Mouse (Mus musculus): ENCODE results near the gene Fbxw10. TPM values are rescaled to one million over a fixed set of nuclear protein-coding genes. Genes with fewer than 3 reads are reported as not detected.

Gene Fbxw10
- polyA plus RNA-seq, 1 experiment = not detected

- Histone ChIP-seq H3K4me2 (ENCODE audit: low read depth) (no peak overlapping the region), H3K36me3 (ENCODE audit: control insufficient read depth, insufficient read depth) (no peaks in the 10 kb centered on the region), H3K27me3 (ENCODE audit: control insufficient read depth, insufficient read depth, insufficient read length) (no peaks in the 10 kb centered on the region), H3K79me2 (ENCODE audit: control insufficient read depth, insufficient read depth) (no peaks in the 10 kb centered on the region), H3ac (ENCODE audit: control insufficient read depth, insufficient read length) (no peak overlapping the region), H3K4me3 (no peak overlapping the region)
- no peak for TF ChIP-seq CEBPB (IDR thresholded peaks at IDR 0.05; ENCODE audit: insufficient read depth, poor library complexity, severe bottlenecking)
- TF ChIP-seq POLR2AphosphoS2 (IDR thresholded peaks at IDR 0.05; ENCODE audit: insufficient read length, low read depth) = no peak
- no peak for TF ChIP-seq REST (IDR thresholded peaks at IDR 0.05; ENCODE audit: insufficient read depth, insufficient read length)
- TF ChIP-seq POLR2A (IDR thresholded peaks at IDR 0.05; ENCODE audit: insufficient read length, low read depth) = no peak
Measured at GRCm38 (mm10) chr11:62813497-62813896, 33.4 kb upstream of the Fbxw10 start.

DNA sequence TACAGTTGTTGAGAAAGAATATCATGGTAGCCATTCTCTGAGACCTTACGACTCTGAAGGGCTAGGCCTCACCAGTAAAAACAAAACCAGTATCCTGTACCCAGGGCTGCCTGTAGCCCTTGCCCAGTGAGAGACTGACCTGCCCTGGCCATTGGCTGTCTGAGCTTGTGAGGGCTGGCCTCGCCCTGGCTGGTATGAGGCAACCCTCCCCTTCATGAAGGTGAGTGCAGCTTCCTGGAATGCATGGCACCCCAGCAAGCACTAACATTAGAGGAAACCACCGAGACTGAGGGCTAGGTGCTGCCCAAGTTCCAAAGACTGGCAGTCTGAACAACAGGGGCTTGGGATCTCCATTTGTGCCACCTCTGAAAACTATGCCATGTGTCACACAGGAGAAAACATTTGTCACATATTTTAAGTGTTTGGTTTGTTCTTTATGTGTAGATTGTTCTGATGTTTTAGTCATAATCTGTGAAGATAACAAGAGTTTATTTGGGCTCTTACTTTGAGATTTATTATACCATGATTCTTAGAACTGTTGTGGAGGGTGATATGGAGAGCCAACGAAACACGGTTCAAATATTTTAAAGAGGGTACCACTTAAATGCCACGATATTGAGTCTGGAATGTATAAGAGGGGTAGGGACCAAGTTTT, 32.8 kb upstream of the Fbxw10 start:
- Histone ChIP-seq H3K79me2 (ENCODE audit: control insufficient read depth, insufficient read depth) (no peaks in the 10 kb centered on the region), H3K4me2 (ENCODE audit: low read depth) (no peak overlapping the region), H3K4me3 (no peak overlapping the region), H3K27me3 (ENCODE audit: control insufficient read depth, insufficient read depth, insufficient read length) (no peaks in the 10 kb centered on the region), H3ac (ENCODE audit: control insufficient read depth, insufficient read length) (no peak overlapping the region), H3K36me3 (ENCODE audit: control insufficient read depth, insufficient read depth) (no peaks in the 10 kb centered on the region)
- no peak for TF ChIP-seq SRF (IDR thresholded peaks at IDR 0.05; ENCODE audit: control insufficient read depth, insufficient read length, low read depth)
- no peak for TF ChIP-seq MYOG (IDR thresholded peaks at IDR 0.05; ENCODE audit: control insufficient read depth in 1 of 3, insufficient read depth in 1 of 3, insufficient read length in 2 of 3, low read depth in 2 of 3)

GRCm38 (mm10) chr11:62814625-62815024, 32.2 kb upstream of the Fbxw10 start:
- H3ac ChIP-seq (ENCODE audit: control insufficient read depth, insufficient read length) = no peak overlapping the region
- H3K36me3 ChIP-seq (ENCODE audit: control insufficient read depth, insufficient read depth) = no peaks in the 10 kb centered on the region
- no peak overlapping the region for H3K4me2 ChIP-seq (ENCODE audit: low read depth)
- H3K27me3 ChIP-seq (ENCODE audit: control insufficient read depth, insufficient read depth, insufficient read length) = no peaks in the 10 kb centered on the region
- TF ChIP-seq USF1 (IDR thresholded peaks at IDR 0.05; ENCODE audit: low read depth) = peak; percentile 58
- no peak for TF ChIP-seq SRF (IDR thresholded peaks at IDR 0.05; ENCODE audit: control insufficient read depth, insufficient read length, low read depth)
- TF ChIP-seq MAX (IDR thresholded peaks at IDR 0.05; ENCODE audit: low read depth) = peak; percentile 73
- no peak for TF ChIP-seq MYOD1 (IDR thresholded peaks at IDR 0.05; ENCODE audit: control insufficient read depth in 1 of 3, insufficient read length in 2 of 3, low read depth in 2 of 3)
- peak; percentile 18 for TF ChIP-seq POLR2A (IDR thresholded peaks at IDR 0.05; ENCODE audit: insufficient read length, low read depth)
- no peak overlapping the region for H3K4me3 ChIP-seq
- H3K79me2 ChIP-seq (ENCODE audit: control insufficient read depth, insufficient read depth) = no peaks in the 10 kb centered on the region

DNA sequence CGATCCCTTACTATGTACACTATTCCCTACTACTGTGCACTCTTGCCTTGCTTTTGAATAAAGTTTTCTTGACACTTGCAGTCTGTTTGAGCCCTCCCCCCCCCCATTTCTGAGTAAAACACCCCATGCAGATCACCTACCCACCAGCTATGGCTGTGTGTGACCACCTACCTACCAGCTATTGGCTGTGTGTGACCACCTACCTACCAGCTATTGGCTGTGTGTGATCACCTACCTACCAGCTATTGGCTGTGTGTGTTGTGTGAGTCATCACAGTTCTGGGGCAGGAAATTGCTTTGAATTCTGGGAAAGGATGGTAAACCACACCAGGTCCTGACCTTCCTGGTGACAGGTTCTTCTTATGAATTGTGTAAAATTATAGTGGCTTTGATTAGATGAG, 31.4 kb upstream of the Fbxw10 start:
- H3K4me3 ChIP-seq = no peak overlapping the region
- no peaks in the 10 kb centered on the region for H3K36me3 ChIP-seq (ENCODE audit: control insufficient read depth, insufficient read depth)
- H3ac ChIP-seq (ENCODE audit: control insufficient read depth, insufficient read length) = no peak overlapping the region
- H3K4me2 ChIP-seq (ENCODE audit: low read depth) = no peak overlapping the region
- H3K27me3 ChIP-seq (ENCODE audit: control insufficient read depth, insufficient read depth, insufficient read length) = no peaks in the 10 kb centered on the region
- peaks cover under 1% of the 10 kb centered on the region for H3K79me2 ChIP-seq (ENCODE audit: control insufficient read depth, insufficient read depth)
- TF ChIP-seq TCF12 (IDR thresholded peaks at IDR 0.05; ENCODE audit: insufficient read depth, poor library complexity, severe bottlenecking) (no peak), TCF3 (IDR thresholded peaks at IDR 0.05; ENCODE audit: insufficient read length, low read depth) (no peak), E2F4 (IDR thresholded peaks at IDR 0.05; ENCODE audit: insufficient read depth) (no peak), SRF (IDR thresholded peaks at IDR 0.05; ENCODE audit: control insufficient read depth, insufficient read length, low read depth) (no peak), MYOG (IDR thresholded peaks at IDR 0.05; ENCODE audit: control insufficient read depth in 1 of 3, insufficient read depth in 1 of 3, insufficient read length in 2 of 3, low read depth in 2 of 3) (no peak), USF1 (IDR thresholded peaks at IDR 0.05; ENCODE audit: low read depth) (no peak), POLR2A (IDR thresholded peaks at IDR 0.05; ENCODE audit: insufficient read length, low read depth) (no peak), MAX (IDR thresholded peaks at IDR 0.05; ENCODE audit: low read depth) (no peak), MYOD1 (IDR thresholded peaks at IDR 0.05; ENCODE audit: control insufficient read depth in 1 of 3, insufficient read length in 2 of 3, low read depth in 2 of 3) (no peak), REST (IDR thresholded peaks at IDR 0.05; ENCODE audit: insufficient read depth, insufficient read length) (no peak), POLR2AphosphoS2 (IDR thresholded peaks at IDR 0.05; ENCODE audit: insufficient read length, low read depth) (no peak), CEBPB (IDR thresholded peaks at IDR 0.05; ENCODE audit: insufficient read depth, poor library complexity, severe bottlenecking) (no peak)

DNA sequence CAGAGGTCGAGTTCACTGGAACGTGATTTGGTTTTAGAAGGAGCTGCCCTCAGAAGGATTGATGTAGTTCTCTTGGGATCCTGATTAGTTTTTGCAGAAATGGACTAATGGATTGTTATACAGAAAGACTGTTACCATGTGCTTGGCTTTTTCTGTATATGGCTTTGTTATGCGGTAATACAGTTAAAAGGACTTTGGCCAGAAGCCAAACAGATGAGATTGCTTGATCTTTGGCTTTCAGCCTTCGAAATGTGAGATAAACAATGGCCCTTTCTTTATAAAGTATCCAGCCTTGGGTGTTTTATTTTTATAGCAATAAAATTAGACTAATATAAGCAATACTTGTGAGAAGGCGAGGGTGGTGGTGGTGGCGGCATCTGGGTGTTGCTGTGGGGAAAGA, 30.3 kb upstream of the Fbxw10 start:
- Histone ChIP-seq H3K79me2 (ENCODE audit: control insufficient read depth, insufficient read depth) (peaks cover 12% of the 10 kb centered on the region), H3K4me2 (ENCODE audit: low read depth) (no peak overlapping the region), H3ac (ENCODE audit: control insufficient read depth, insufficient read length) (no peak overlapping the region), H3K4me3 (no peak overlapping the region), H3K36me3 (ENCODE audit: control insufficient read depth, insufficient read depth) (no peaks in the 10 kb centered on the region), H3K27me3 (ENCODE audit: control insufficient read depth, insufficient read depth, insufficient read length) (no peaks in the 10 kb centered on the region)
- TF ChIP-seq SRF (IDR thresholded peaks at IDR 0.05; ENCODE audit: control insufficient read depth, insufficient read length, low read depth) = no peak

Measured in myocyte (in vitro differentiated cells).